Mouse (Mus musculus): ENCODE data around the gene Tmem131. TPM values are rescaled to one million over a fixed set of nuclear protein-coding genes. Genes with fewer than 3 reads are reported as not detected.

The Tmem131 gene
- polyA plus RNA-seq, 1 experiment from 2014 or later: 19.3 TPM

GRCm38 (mm10) chr1:36768786-36769185, 174.7 kb downstream of the Tmem131 start:
- no peak overlapping the region for H3K4me2 ChIP-seq (ENCODE audit: low read depth)
- no peak overlapping the region for H3K9ac ChIP-seq (ENCODE audit: low read length)
- H3K36me3 ChIP-seq (ENCODE audit: control insufficient read depth, insufficient read depth, low read length): no peaks in the 10 kb centered on the region
- H3K4me1 ChIP-seq (ENCODE audit: control insufficient read depth, insufficient read depth, low read length): no peaks in the 10 kb centered on the region
- no peaks in the 10 kb centered on the region for H3K9me3 ChIP-seq (ENCODE audit: control insufficient read depth, low read length)
- no peak overlapping the region for H3K4me3 ChIP-seq (ENCODE audit: low read depth, low read length)
- H3K27me3 ChIP-seq (ENCODE audit: control insufficient read depth, insufficient read depth, low read length): peaks cover 10% of the 10 kb centered on the region
- no peak overlapping the region for H3K27ac ChIP-seq (ENCODE audit: low read depth, low read length)
- WGBS: 84% methylated on average over 5 of the region's 5 CpGs
- DNase-seq (ENCODE audit: low spot score) (no peak), ATAC-seq (ENCODE audit: insufficient read depth, low FRiP score, low TSS enrichment) (no peak)

- Histone ChIP-seq H3K4me3 (ENCODE audit: low read depth, low read length) (no peak overlapping the region), H3K27me3 (ENCODE audit: control insufficient read depth, insufficient read depth, low read length) (peaks cover 10% of the 10 kb centered on the region), H3K27ac (ENCODE audit: low read depth, low read length) (no peak overlapping the region), H3K36me3 (ENCODE audit: control insufficient read depth, insufficient read depth, low read length) (no peaks in the 10 kb centered on the region), H3K4me1 (ENCODE audit: control insufficient read depth, insufficient read depth, low read length) (no peaks in the 10 kb centered on the region), H3K4me2 (ENCODE audit: low read depth) (no peak overlapping the region), H3K9me3 (ENCODE audit: control insufficient read depth, low read length) (no peaks in the 10 kb centered on the region), H3K9ac (ENCODE audit: low read length) (no peak overlapping the region)
- 27% methylated on average over 10 of the region's 10 CpGs for WGBS
- DNase-seq (ENCODE audit: low spot score) (no peak), ATAC-seq (ENCODE audit: insufficient read depth, low FRiP score, low TSS enrichment) (no peak)
Measured at GRCm38 (mm10) chr1:36767321-36767720, 176.1 kb downstream of the Tmem131 start.

DNA sequence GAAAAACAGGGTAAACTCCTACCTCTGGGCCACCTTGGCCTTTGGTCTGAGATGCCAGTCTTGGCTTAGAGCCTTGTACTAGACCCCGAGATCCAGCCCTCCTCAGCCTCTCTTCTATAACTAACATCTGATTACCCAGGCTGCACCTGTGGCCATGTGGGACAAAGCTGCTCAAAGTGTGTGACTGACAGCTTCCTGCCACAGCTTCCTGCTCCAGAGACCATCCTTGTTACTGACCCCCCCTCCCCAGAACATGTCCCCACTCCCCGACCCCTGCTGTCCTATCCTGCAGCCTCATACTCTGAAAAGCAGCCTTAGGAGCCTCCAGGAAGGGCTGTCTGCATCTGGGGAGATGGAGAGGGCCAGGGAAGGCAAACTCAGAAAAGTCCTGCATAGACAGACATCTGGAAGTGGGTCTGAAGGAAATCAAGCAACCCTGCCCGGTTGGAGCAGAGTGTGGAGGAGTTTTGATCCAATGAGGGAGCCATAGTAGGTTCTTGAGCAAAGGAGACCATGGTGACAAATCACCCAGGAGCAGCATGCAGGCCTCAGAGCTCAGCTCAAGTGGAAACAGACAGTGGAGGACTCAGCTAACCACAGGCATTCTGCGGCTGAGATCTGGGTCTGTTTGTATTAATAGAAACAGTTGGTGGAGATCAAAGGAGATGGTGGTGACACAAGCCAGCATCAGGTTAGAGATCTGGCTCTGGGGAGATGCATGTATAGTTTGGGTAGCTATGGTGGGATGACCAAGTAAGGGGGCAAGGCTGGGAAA, 176.8 kb downstream of the Tmem131 start:
- no peak overlapping the region for H3K9ac ChIP-seq (ENCODE audit: low read length)
- no peak overlapping the region for H3K4me2 ChIP-seq (ENCODE audit: low read depth)
- 70% methylated on average over 4 of the region's 4 CpGs for WGBS
- DNase-seq (ENCODE audit: low spot score): no peak
- H3K4me3 ChIP-seq (ENCODE audit: low read depth, low read length): no peak overlapping the region
- no peaks in the 10 kb centered on the region for H3K36me3 ChIP-seq (ENCODE audit: control insufficient read depth, insufficient read depth, low read length)
- H3K9me3 ChIP-seq (ENCODE audit: control insufficient read depth, low read length): no peaks in the 10 kb centered on the region
- no peak overlapping the region for H3K27ac ChIP-seq (ENCODE audit: low read depth, low read length)
- no peak for ATAC-seq (ENCODE audit: insufficient read depth, low FRiP score, low TSS enrichment)
- H3K4me1 ChIP-seq (ENCODE audit: control insufficient read depth, insufficient read depth, low read length): no peaks in the 10 kb centered on the region
- H3K27me3 ChIP-seq (ENCODE audit: control insufficient read depth, insufficient read depth, low read length): peaks cover 9% of the 10 kb centered on the region

- ATAC-seq (ENCODE audit: insufficient read depth, low FRiP score, low TSS enrichment): no peak
- Histone ChIP-seq H3K27ac (ENCODE audit: low read depth, low read length) (no peak within 1 kb of the TSS), H3K9me3 (ENCODE audit: control insufficient read depth, low read length) (no peaks in the 10 kb centered on the region), H3K4me3 (ENCODE audit: low read depth, low read length) (no peak within 1 kb of the TSS), H3K4me1 (ENCODE audit: control insufficient read depth, insufficient read depth, low read length) (no peaks in the 10 kb centered on the region), H3K9ac (ENCODE audit: low read length) (no peak within 1 kb of the TSS), H3K27me3 (ENCODE audit: control insufficient read depth, insufficient read depth, low read length) (no peaks in the 10 kb centered on the region), H3K36me3 (ENCODE audit: control insufficient read depth, insufficient read depth, low read length) (no peaks in the 10 kb centered on the region), H3K4me2 (ENCODE audit: low read depth) (no peak within 1 kb of the TSS)
- 84% methylated on average over 11 of the region's 11 CpGs for WGBS
- no peak for DNase-seq (ENCODE audit: low spot score)
Measured at GRCm38 (mm10) chr1:36761568-36761967, 181.9 kb downstream of the Tmem131 start, which contains the start of gene Zap70. Gene Zap70, plus strand, starts transcription at chr1:36761798.

DNA sequence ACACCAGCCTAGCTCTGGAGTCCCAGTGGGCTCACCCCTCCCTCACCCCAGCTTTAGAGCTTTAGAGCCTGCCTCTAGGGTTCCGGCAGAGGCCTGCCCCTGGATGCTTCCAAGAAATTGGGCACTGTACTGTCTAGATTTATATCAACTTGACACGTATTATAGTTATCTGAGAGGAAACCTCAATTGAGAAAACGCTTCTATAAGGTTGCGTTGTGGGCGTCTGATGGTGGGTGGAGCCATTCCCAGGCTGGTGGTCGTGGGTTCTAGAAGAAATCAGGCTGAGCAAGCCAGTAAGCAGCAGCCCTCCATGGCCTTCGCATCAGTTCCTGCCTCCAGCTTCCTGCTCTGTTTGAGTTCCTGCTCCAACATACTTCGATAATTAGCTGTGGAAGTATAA, 182.4 kb downstream of the Tmem131 start:
- ATAC-seq (ENCODE audit: insufficient read depth, low FRiP score, low TSS enrichment) (no peak), DNase-seq (ENCODE audit: low spot score) (no peak)
- Histone ChIP-seq H3K4me2 (ENCODE audit: low read depth) (no peak overlapping the region), H3K9me3 (ENCODE audit: control insufficient read depth, low read length) (no peaks in the 10 kb centered on the region), H3K27ac (ENCODE audit: low read depth, low read length) (no peak overlapping the region), H3K36me3 (ENCODE audit: control insufficient read depth, insufficient read depth, low read length) (no peaks in the 10 kb centered on the region), H3K27me3 (ENCODE audit: control insufficient read depth, insufficient read depth, low read length) (no peaks in the 10 kb centered on the region), H3K9ac (ENCODE audit: low read length) (no peak overlapping the region), H3K4me3 (ENCODE audit: low read depth, low read length) (no peak overlapping the region), H3K4me1 (ENCODE audit: control insufficient read depth, insufficient read depth, low read length) (no peaks in the 10 kb centered on the region)
- WGBS: 90% methylated on average over 8 of the region's 8 CpGs

GRCm38 (mm10) chr1:36760401-36760800, 183.1 kb downstream of the Tmem131 start:
- H3K27ac ChIP-seq (ENCODE audit: low read depth, low read length): no peak overlapping the region
- 79% methylated on average over 9 of the region's 9 CpGs for WGBS
- H3K36me3 ChIP-seq (ENCODE audit: control insufficient read depth, insufficient read depth, low read length): no peaks in the 10 kb centered on the region
- H3K9ac ChIP-seq (ENCODE audit: low read length): no peak overlapping the region
- DNase-seq (ENCODE audit: low spot score) (no peak), ATAC-seq (ENCODE audit: insufficient read depth, low FRiP score, low TSS enrichment) (no peak)
- no peak overlapping the region for H3K4me2 ChIP-seq (ENCODE audit: low read depth)
- no peak overlapping the region for H3K4me3 ChIP-seq (ENCODE audit: low read depth, low read length)
- no peaks in the 10 kb centered on the region for H3K4me1 ChIP-seq (ENCODE audit: control insufficient read depth, insufficient read depth, low read length)
- H3K9me3 ChIP-seq (ENCODE audit: control insufficient read depth, low read length): no peaks in the 10 kb centered on the region
- H3K27me3 ChIP-seq (ENCODE audit: control insufficient read depth, insufficient read depth, low read length): no peaks in the 10 kb centered on the region

- no peaks in the 10 kb centered on the region for H3K27me3 ChIP-seq (ENCODE audit: control insufficient read depth, insufficient read depth, low read length)
- WGBS: 89% methylated on average over 18 of the region's 18 CpGs
- no peaks in the 10 kb centered on the region for H3K4me1 ChIP-seq (ENCODE audit: control insufficient read depth, insufficient read depth, low read length)
- no peaks in the 10 kb centered on the region for H3K9me3 ChIP-seq (ENCODE audit: control insufficient read depth, low read length)
- DNase-seq (ENCODE audit: low spot score) (no peak), ATAC-seq (ENCODE audit: insufficient read depth, low FRiP score, low TSS enrichment) (no peak)
- no peak overlapping the region for H3K9ac ChIP-seq (ENCODE audit: low read length)
- H3K4me2 ChIP-seq (ENCODE audit: low read depth): no peak overlapping the region
- H3K4me3 ChIP-seq (ENCODE audit: low read depth, low read length): no peak overlapping the region
- H3K27ac ChIP-seq (ENCODE audit: low read depth, low read length): no peak overlapping the region
- H3K36me3 ChIP-seq (ENCODE audit: control insufficient read depth, insufficient read depth, low read length): no peaks in the 10 kb centered on the region
Measured at GRCm38 (mm10) chr1:36759076-36759475, 184.4 kb downstream of the Tmem131 start.

DNA sequence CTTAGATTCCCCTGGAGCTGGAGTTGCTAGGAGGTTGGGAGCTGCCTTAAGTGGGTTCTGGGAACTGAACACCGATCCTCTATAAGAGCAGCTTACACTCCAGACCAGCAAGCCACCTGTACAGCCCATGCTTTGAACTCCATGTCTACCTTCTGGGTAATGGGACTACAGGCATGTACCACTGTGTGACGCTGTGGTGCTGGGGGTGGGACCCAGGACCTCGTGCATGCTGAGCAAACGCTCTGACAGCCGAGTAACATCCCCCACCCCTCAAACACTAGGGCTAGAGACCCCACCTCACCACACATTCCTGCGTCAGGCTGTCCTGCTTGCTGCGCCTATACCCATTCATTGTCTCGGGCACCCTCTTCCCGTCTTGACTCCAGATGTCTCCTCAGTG, 184.9 kb downstream of the Tmem131 start:
- no peaks in the 10 kb centered on the region for H3K9me3 ChIP-seq (ENCODE audit: control insufficient read depth, low read length)
- H3K36me3 ChIP-seq (ENCODE audit: control insufficient read depth, insufficient read depth, low read length): no peaks in the 10 kb centered on the region
- no peaks in the 10 kb centered on the region for H3K4me1 ChIP-seq (ENCODE audit: control insufficient read depth, insufficient read depth, low read length)
- no peak for DNase-seq (ENCODE audit: low spot score)
- no peaks in the 10 kb centered on the region for H3K27me3 ChIP-seq (ENCODE audit: control insufficient read depth, insufficient read depth, low read length)
- no peak for ATAC-seq (ENCODE audit: insufficient read depth, low FRiP score, low TSS enrichment)
- H3K4me3 ChIP-seq (ENCODE audit: low read depth, low read length): no peak overlapping the region
- H3K4me2 ChIP-seq (ENCODE audit: low read depth): no peak overlapping the region
- H3K9ac ChIP-seq (ENCODE audit: low read length): no peak overlapping the region
- WGBS: 85% methylated on average over 9 of the region's 9 CpGs
- H3K27ac ChIP-seq (ENCODE audit: low read depth, low read length): no peak overlapping the region

DNA sequence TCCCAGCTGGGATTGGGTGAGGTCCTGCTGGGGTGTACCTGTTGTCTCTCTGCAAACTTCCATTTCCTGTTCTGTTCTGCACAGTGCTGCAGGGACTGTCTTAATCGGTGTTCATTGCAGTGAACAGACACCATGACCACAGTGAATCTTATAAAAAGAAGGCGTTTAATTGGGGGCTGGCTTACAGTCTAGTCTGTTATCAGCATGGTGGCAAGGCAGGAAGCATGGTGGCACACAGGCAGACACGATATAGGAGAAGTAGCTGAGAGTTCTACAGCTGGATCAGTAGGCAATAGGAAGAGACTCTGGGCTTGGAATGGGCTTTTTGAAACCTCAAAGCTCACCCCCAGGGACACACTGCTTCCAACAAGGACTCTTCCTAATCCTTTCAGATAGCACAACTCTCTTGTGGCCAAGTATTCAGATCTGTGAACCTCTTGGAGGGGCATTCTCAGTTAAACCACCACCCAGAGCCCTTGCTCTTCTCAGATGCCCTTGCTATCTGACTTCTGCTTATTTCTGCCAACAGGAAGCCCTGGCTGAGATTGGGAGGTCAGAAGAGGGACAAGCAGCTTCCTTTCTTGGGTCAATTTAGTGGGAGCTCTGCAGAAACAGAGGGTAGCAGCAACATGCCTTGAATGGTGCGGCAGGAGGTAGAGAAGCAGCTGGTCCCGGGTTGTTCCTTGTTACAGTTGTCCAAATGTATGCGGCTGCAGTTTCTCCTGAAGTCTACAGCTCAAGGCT, 189.4 kb downstream of the Tmem131 start:
- Histone ChIP-seq H3K4me1 (ENCODE audit: control insufficient read depth, insufficient read depth, low read length) (no peaks in the 10 kb centered on the region), H3K27ac (ENCODE audit: low read depth, low read length) (no peak overlapping the region), H3K36me3 (ENCODE audit: control insufficient read depth, insufficient read depth, low read length) (no peaks in the 10 kb centered on the region), H3K27me3 (ENCODE audit: control insufficient read depth, insufficient read depth, low read length) (no peaks in the 10 kb centered on the region), H3K4me3 (ENCODE audit: low read depth, low read length) (no peak overlapping the region), H3K9me3 (ENCODE audit: control insufficient read depth, low read length) (no peaks in the 10 kb centered on the region), H3K9ac (ENCODE audit: low read length) (no peak overlapping the region), H3K4me2 (ENCODE audit: low read depth) (no peak overlapping the region)
- ATAC-seq (ENCODE audit: insufficient read depth, low FRiP score, low TSS enrichment): no peak
- DNase-seq (ENCODE audit: low spot score): no peak
- WGBS: 80% methylated on average over 6 of the region's 6 CpGs

All from neural tube, embryonic 11.5 days (tissue).